Mouse (Mus musculus): ENCODE measurements at regions not wholly inside any gene's neighbourhood (a gene's known extent, or its start where the extent isn't known, plus 50 kb on each side); places are given as distances from the start of the nearest gene placed in this dataset.

GRCm38 (mm10) chr7:71214500-71215055 is 136.7 kb downstream of the Gm10295 start:
- no peak for DNase-seq (ENCODE audit: low spot score)

- peak; percentile 41 for DNase-seq (ENCODE audit: low spot score)
Measured at GRCm38 (mm10) chr7:71193131-71193530, 158.2 kb downstream of the Gm10295 start.

- no peak for DNase-seq (ENCODE audit: low spot score)
Measured at GRCm38 (mm10) chr7:71190161-71190711, 161.0 kb downstream of the Gm10295 start.

GRCm38 (mm10) chr7:71189757-71190156 is 161.5 kb downstream of the Gm10295 start:
- no peak for DNase-seq (ENCODE audit: low spot score)

GRCm38 (mm10) chr7:71188119-71188518 is 163.2 kb downstream of the Gm10295 start:
- DNase-seq (ENCODE audit: low spot score) = no peak

- no peak for DNase-seq (ENCODE audit: low spot score)
Measured at GRCm38 (mm10) chr7:71174871-71175270, 176.4 kb downstream of the Gm10295 start.

- DNase-seq (ENCODE audit: low spot score) = no peak
Measured at GRCm38 (mm10) chr7:71139068-71139467, 212.2 kb downstream of the Gm10295 start.

- no peak for DNase-seq (ENCODE audit: low spot score)
Measured at GRCm38 (mm10) chr7:71129981-71130380, 221.3 kb downstream of the Gm10295 start.

- DNase-seq (ENCODE audit: low spot score) = no peak
Measured at GRCm38 (mm10) chr7:71128928-71129327, 222.4 kb downstream of the Gm10295 start.

GRCm38 (mm10) chr7:71121453-71121852 is 229.8 kb downstream of the Gm10295 start:
- DNase-seq (ENCODE audit: low spot score) = no peak

- no peak for DNase-seq (ENCODE audit: low spot score)
Measured at GRCm38 (mm10) chr7:71120975-71121374, 230.3 kb downstream of the Gm10295 start.

GRCm38 (mm10) chr7:71119987-71120386 is 231.3 kb downstream of the Gm10295 start:
- DNase-seq (ENCODE audit: low spot score) = no peak

GRCm38 (mm10) chr7:71107101-71107500 is 244.2 kb downstream of the Gm10295 start:
- no peak for DNase-seq (ENCODE audit: low spot score)

GRCm38 (mm10) chr7:71100266-71100665 is 251.0 kb downstream of the Gm10295 start:
- DNase-seq (ENCODE audit: low spot score) = no peak

GRCm38 (mm10) chr7:71098276-71098675 is 253.0 kb downstream of the Gm10295 start:
- DNase-seq (ENCODE audit: low spot score) = no peak

- DNase-seq (ENCODE audit: low spot score) = no peak
Measured at GRCm38 (mm10) chr7:71093301-71093939, 257.9 kb downstream of the Gm10295 start.

GRCm38 (mm10) chr7:71092825-71093224 is 258.5 kb downstream of the Gm10295 start:
- DNase-seq (ENCODE audit: low spot score) = no peak

GRCm38 (mm10) chr7:71092301-71092700 is 259.0 kb downstream of the Gm10295 start:
- DNase-seq (ENCODE audit: low spot score) = peak; percentile 88

GRCm38 (mm10) chr7:71064446-71065391 is 286.6 kb downstream of the Gm10295 start:
- DNase-seq (ENCODE audit: low spot score) = no peak

GRCm38 (mm10) chr7:71050825-71051224 is 300.5 kb downstream of the Gm10295 start:
- DNase-seq (ENCODE audit: low spot score) = no peak

GRCm38 (mm10) chr7:71047201-71047600 is 304.1 kb downstream of the Gm10295 start:
- no peak for DNase-seq (ENCODE audit: low spot score)

GRCm38 (mm10) chr7:71046596-71046995 is 304.7 kb downstream of the Gm10295 start:
- DNase-seq (ENCODE audit: low spot score) = no peak

GRCm38 (mm10) chr7:71043789-71044188 is 307.5 kb downstream of the Gm10295 start:
- no peak for DNase-seq (ENCODE audit: low spot score)
